Mouse (Mus musculus): Measurements from ENCODE around the gene Fam189a1. TPM values are rescaled to one million over a fixed set of nuclear protein-coding genes. Genes with fewer than 3 reads are reported as not detected.
A peak's percentile ranks its signal among the peaks of the same experiment; 100 is the strongest.

Fam189a1 gene
- total RNA-seq, 4 experiments from 2014 or later: 48.6 to 70.5 (median 61.7) TPM

GRCm38 (mm10) chr7:64751465-64751864 is 404.9 kb downstream of the Fam189a1 start:
- peak; percentile 61 to 67 for DNase-seq (ENCODE audit: low spot score in 2 of 2)

GRCm38 (mm10) chr7:64743610-64744009 is 412.8 kb downstream of the Fam189a1 start:
- DNase-seq (ENCODE audit: low spot score in 2 of 2): no peak

DNA sequence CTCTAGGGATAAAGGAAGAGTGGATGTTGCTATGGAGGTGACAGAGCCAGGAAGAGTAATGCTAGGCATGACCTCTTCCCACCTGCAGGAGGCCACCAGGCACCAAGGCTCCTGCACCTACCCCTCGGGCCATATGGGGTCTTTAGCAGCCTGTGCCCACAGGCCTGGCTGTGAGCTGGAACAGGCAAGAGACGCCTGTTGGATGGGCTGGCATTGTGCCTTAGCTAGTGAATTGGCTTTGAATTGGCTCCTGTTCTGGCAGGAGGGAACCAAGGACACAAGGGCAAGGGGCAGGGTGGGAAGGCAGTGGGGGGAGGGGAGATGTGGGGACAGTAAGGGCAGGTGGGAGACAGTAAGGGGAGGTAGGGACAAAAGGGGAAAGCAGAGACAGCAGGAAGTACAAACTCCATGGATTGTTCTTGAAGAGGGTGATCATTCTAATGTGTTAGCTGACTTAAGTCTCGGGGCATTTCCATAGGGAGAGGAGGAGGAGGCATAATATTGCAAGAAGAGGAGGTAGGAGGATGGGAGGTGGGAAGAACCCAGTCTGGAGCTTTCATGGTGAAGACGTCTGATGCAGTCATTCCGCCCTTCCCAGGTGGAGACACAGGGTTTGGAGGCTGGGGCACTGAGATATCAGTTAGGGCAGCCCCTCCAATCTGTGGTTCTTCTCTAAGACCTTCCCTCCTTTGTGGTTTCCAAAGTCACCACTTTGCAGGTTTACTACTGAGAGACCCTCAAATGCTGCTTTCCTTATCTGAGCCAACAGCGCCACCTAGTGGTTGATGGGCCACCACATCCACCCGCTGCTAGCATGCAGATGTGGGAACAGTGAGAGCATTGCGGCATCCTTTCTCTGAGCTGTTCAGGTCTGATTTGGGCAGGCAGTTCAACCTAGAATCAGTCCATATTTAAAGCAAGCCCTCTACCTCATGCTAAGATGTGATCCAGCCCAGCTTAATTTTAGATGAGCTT is 414.8 kb downstream of the Fam189a1 start:
- peak; percentile 78 to 91 for DNase-seq (ENCODE audit: low spot score in 2 of 2)

DNA sequence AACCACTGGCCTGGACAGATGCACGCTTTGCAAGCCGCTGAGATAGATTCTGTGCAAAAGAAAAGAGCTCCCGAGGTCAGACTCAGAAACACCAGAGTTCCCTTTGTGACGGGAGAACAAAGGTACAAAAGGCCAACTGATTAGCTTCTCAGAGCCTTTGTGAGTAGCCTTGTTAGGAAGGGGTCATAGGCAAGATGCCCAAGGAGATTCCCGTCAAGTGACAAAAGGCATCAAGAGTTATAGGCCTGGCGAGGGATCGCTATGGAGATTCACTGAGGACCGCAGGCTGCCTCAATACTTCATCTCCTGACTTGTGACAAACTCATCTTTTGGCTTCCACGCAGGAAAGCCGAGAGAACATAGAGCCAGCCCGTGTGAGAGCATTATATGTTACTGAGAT is 417.2 kb downstream of the Fam189a1 start:
- DNase-seq (ENCODE audit: low spot score in 2 of 2): no peak

DNA sequence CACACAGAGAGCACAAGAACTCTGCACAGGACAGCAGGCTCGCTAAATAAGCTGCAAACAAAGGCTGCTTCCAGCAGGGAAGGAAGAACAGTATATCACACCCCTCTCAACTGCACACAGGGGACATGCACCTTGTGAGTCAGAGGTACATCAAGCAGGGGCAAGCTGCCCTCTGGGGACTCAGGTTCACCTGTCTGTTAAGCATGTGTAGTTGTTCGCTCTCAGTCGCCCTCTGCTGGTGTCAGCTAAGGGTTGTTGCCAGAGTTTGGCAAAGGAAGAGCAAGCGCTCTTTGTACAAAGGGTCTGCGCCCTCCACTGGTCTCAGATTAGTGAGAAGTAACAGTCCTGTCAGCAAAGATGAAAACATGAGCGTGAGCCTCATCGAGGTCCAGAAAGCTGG is 426.6 kb downstream of the Fam189a1 start:
- peak in 1 of 2 experiments; percentile 71 for DNase-seq (ENCODE audit: low spot score in 2 of 2)

- DNase-seq (ENCODE audit: low spot score in 2 of 2): no peak
These were observed 427.6 kb downstream of the Fam189a1 start for GRCm38 (mm10) chr7:64728816-64729215.

- DNase-seq (ENCODE audit: low spot score in 2 of 2): peak; percentile 61 to 65
These were observed 428.2 kb downstream of the Fam189a1 start for GRCm38 (mm10) chr7:64728181-64728591.

- DNase-seq (ENCODE audit: low spot score in 2 of 2): peak; percentile 54 to 59
These were observed 430.2 kb downstream of the Fam189a1 start for GRCm38 (mm10) chr7:64725967-64726695.

- no peak for DNase-seq (ENCODE audit: low spot score in 2 of 2)
These were observed 432.0 kb downstream of the Fam189a1 start for GRCm38 (mm10) chr7:64724409-64724808.

DNA sequence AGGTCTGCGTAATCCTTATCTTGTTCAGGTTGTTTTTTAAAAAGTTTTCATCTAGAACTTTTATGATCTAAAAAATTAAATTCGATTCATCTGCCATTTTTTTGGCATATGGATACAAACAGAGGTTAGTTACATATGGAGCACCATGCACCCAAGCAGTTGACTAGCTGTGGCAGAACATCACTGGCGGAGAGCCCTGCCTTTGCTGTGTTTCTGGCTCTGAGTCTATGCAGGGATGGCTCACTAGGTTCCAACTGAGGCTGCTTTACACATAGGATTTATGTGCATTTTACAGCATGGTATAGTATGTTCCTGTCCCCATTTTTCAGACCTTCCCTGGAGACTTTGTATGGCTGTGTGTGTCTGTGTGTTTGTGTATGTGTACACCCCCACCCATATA is 433.1 kb downstream of the Fam189a1 start:
- no peak for DNase-seq (ENCODE audit: low spot score in 2 of 2)

- no peak for DNase-seq (ENCODE audit: low spot score in 2 of 2)
These were observed 440.1 kb downstream of the Fam189a1 start for GRCm38 (mm10) chr7:64716286-64716685.

- peak in 1 of 2 experiments; percentile 60 for DNase-seq (ENCODE audit: low spot score in 2 of 2)
These were observed 446.7 kb downstream of the Fam189a1 start for GRCm38 (mm10) chr7:64709520-64710262.

DNA sequence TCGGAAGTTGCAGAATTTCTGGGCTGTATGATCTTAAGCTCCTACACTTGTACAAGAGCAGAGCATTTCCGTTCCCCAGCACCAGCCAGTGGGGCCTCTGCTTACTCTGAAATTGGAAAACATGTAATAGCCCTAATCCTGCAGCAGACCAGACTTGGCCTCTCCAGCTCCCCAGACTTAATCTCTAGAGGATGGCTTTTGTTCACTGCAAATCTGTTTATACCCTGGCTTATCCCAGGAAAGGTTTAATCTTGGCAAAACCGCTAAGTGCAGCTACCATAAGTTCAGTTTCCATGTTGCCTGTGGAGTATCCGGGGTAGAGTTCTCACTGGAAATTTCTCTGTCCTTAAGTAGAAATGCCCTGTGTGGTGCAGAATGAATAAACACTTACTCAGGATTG is 448.2 kb downstream of the Fam189a1 start:
- DNase-seq (ENCODE audit: low spot score in 2 of 2): no peak

Small RNAs within 50 kb of the gene (microRNA-seq; reads per million reads assigned to microRNA genes)
- gene Gm25249: 0 reads per million in 2 experiments
